Mouse (Mus musculus): ENCODE data around the gene Gm7030. TPM values are rescaled to one million over a fixed set of nuclear protein-coding genes. Genes with fewer than 3 reads are reported as not detected.
"Not testable (repeated sequence)": the region's sequence is repeated elsewhere in the genome, so short reads cannot be mapped to it uniquely, and the experiment has no call there.

Gene Gm7030
- total and polyA plus RNA-seq, 2 experiments: not detected

- Histone ChIP-seq H3K9ac (ENCODE audit: low read depth, low read length) (no peak overlapping the region), H3K27ac (replicated peaks; ENCODE audit: insufficient read depth, low read depth, low read length) (no peak overlapping the region), H3K36me3 (ENCODE audit: control insufficient read depth, insufficient read depth, low read length) (no peaks in the 10 kb centered on the region), H3K27me3 (ENCODE audit: control insufficient read depth, insufficient read depth, low read length) (no peaks in the 10 kb centered on the region), H3K4me3 (ENCODE audit: insufficient read depth, low read depth, low read length) (no peak overlapping the region), H3K4me1 (ENCODE audit: control insufficient read depth, insufficient read depth, low read length) (no peaks in the 10 kb centered on the region), H3K79me2 (ENCODE audit: control insufficient read depth, insufficient read depth, low read length) (no peaks in the 10 kb centered on the region)
- WGBS: 41% methylated on average over 3 of the region's 3 CpGs
- TF ChIP-seq CTCF (IDR thresholded peaks at IDR 0.05; ENCODE audit: low read depth, low read length) (no peak), POLR2A (IDR thresholded peaks at IDR 0.05; ENCODE audit: extremely low read depth, insufficient read depth, low read length) (no peak)
- DNase-seq (ENCODE audit: extremely low read depth, low read depth, low spot score): no peak
Observed at GRCm38 (mm10) chr17:36093936-36094335, 35.3 kb downstream of the Gm7030 start.

GRCm38 (mm10) chr17:36092520-36092919 lies 36.7 kb downstream of the Gm7030 start:
- H3K27me3 ChIP-seq (ENCODE audit: control insufficient read depth, insufficient read depth, low read length); H3K9ac ChIP-seq (ENCODE audit: low read depth, low read length); H3K79me2 ChIP-seq (ENCODE audit: control insufficient read depth, insufficient read depth, low read length); H3K27ac ChIP-seq (replicated peaks; ENCODE audit: insufficient read depth, low read depth, low read length); H3K36me3 ChIP-seq (ENCODE audit: control insufficient read depth, insufficient read depth, low read length); DNase-seq (ENCODE audit: extremely low read depth, low read depth, low spot score); H3K4me1 ChIP-seq (ENCODE audit: control insufficient read depth, insufficient read depth, low read length); H3K4me3 ChIP-seq (ENCODE audit: insufficient read depth, low read depth, low read length): not testable (repeated sequence)

- no CpG with 5 or more reads among the region's 2 CpGs for WGBS
- not testable (repeated sequence) for H3K27me3 ChIP-seq (ENCODE audit: control insufficient read depth, insufficient read depth, low read length); DNase-seq (ENCODE audit: extremely low read depth, low read depth, low spot score); H3K9ac ChIP-seq (ENCODE audit: low read depth, low read length); H3K4me3 ChIP-seq (ENCODE audit: insufficient read depth, low read depth, low read length); H3K36me3 ChIP-seq (ENCODE audit: control insufficient read depth, insufficient read depth, low read length); H3K4me1 ChIP-seq (ENCODE audit: control insufficient read depth, insufficient read depth, low read length); H3K79me2 ChIP-seq (ENCODE audit: control insufficient read depth, insufficient read depth, low read length); H3K27ac ChIP-seq (replicated peaks; ENCODE audit: insufficient read depth, low read depth, low read length)
Observed at GRCm38 (mm10) chr17:36091933-36092332, 37.3 kb downstream of the Gm7030 start.

- DNase-seq (ENCODE audit: extremely low read depth, low read depth, low spot score); H3K27me3 ChIP-seq (ENCODE audit: control insufficient read depth, insufficient read depth, low read length); H3K79me2 ChIP-seq (ENCODE audit: control insufficient read depth, insufficient read depth, low read length); H3K4me1 ChIP-seq (ENCODE audit: control insufficient read depth, insufficient read depth, low read length); H3K4me3 ChIP-seq (ENCODE audit: insufficient read depth, low read depth, low read length); H3K36me3 ChIP-seq (ENCODE audit: control insufficient read depth, insufficient read depth, low read length); H3K27ac ChIP-seq (replicated peaks; ENCODE audit: insufficient read depth, low read depth, low read length); H3K9ac ChIP-seq (ENCODE audit: low read depth, low read length): not testable (repeated sequence)
- 86% methylated on average over 1 of the region's 1 CpGs for WGBS
Observed at GRCm38 (mm10) chr17:36085976-36086375, 43.2 kb downstream of the Gm7030 start.

- WGBS: 1% methylated on average over 42 of the region's 42 CpGs
- H3K27ac ChIP-seq (replicated peaks; ENCODE audit: insufficient read depth, low read depth, low read length): no peak overlapping the region
- no peaks in the 10 kb centered on the region for H3K27me3 ChIP-seq (ENCODE audit: control insufficient read depth, insufficient read depth, low read length)
- peak overlapping the region; percentile 65 for H3K4me3 ChIP-seq (ENCODE audit: insufficient read depth, low read depth, low read length)
- H3K79me2 ChIP-seq (ENCODE audit: control insufficient read depth, insufficient read depth, low read length): no peaks in the 10 kb centered on the region
- no peaks in the 10 kb centered on the region for H3K36me3 ChIP-seq (ENCODE audit: control insufficient read depth, insufficient read depth, low read length)
- TF ChIP-seq CTCF (IDR thresholded peaks at IDR 0.05; ENCODE audit: low read depth, low read length) (no peak), POLR2A (IDR thresholded peaks at IDR 0.05; ENCODE audit: extremely low read depth, insufficient read depth, low read length) (no peak)
- H3K9ac ChIP-seq (ENCODE audit: low read depth, low read length): peak overlapping the region; percentile 49
- peaks cover 2% of the 10 kb centered on the region; the same call in 1 of the 2 replicates for H3K4me1 ChIP-seq (ENCODE audit: control insufficient read depth, insufficient read depth, low read length)
- DNase-seq (ENCODE audit: extremely low read depth, low read depth, low spot score): peak; percentile 44
Observed at GRCm38 (mm10) chr17:36083870-36084451, 45.3 kb downstream of the Gm7030 start.

- 1% methylated on average over 46 of the region's 46 CpGs for WGBS
- H3K9ac ChIP-seq (ENCODE audit: low read depth, low read length): peak overlapping the region; percentile 49
- DNase-seq (ENCODE audit: extremely low read depth, low read depth, low spot score): peak; percentile 64
- TF ChIP-seq CTCF (IDR thresholded peaks at IDR 0.05; ENCODE audit: low read depth, low read length) (no peak), POLR2A (IDR thresholded peaks at IDR 0.05; ENCODE audit: extremely low read depth, insufficient read depth, low read length) (no peak)
- no peaks in the 10 kb centered on the region for H3K36me3 ChIP-seq (ENCODE audit: control insufficient read depth, insufficient read depth, low read length)
- no peaks in the 10 kb centered on the region for H3K79me2 ChIP-seq (ENCODE audit: control insufficient read depth, insufficient read depth, low read length)
- H3K27ac ChIP-seq (replicated peaks; ENCODE audit: insufficient read depth, low read depth, low read length): no peak overlapping the region
- H3K27me3 ChIP-seq (ENCODE audit: control insufficient read depth, insufficient read depth, low read length): no peaks in the 10 kb centered on the region
- H3K4me3 ChIP-seq (ENCODE audit: insufficient read depth, low read depth, low read length): peak overlapping the region; percentile 65
- peaks cover 2% of the 10 kb centered on the region; the same call in 1 of the 2 replicates for H3K4me1 ChIP-seq (ENCODE audit: control insufficient read depth, insufficient read depth, low read length)
Observed at GRCm38 (mm10) chr17:36083266-36083869, 45.9 kb downstream of the Gm7030 start.

- not testable (repeated sequence) for H3K79me2 ChIP-seq (ENCODE audit: control insufficient read depth, insufficient read depth, low read length); H3K36me3 ChIP-seq (ENCODE audit: control insufficient read depth, insufficient read depth, low read length); DNase-seq (ENCODE audit: extremely low read depth, low read depth, low spot score); H3K4me1 ChIP-seq (ENCODE audit: control insufficient read depth, insufficient read depth, low read length); H3K9ac ChIP-seq (ENCODE audit: low read depth, low read length); H3K27ac ChIP-seq (replicated peaks; ENCODE audit: insufficient read depth, low read depth, low read length); H3K27me3 ChIP-seq (ENCODE audit: control insufficient read depth, insufficient read depth, low read length)
- H3K4me3 ChIP-seq (ENCODE audit: insufficient read depth, low read depth, low read length): peak overlapping the region; percentile 65; the same call in 1 of the 2 replicates
- WGBS: 45% methylated on average over 6 of the region's 6 CpGs
Observed at GRCm38 (mm10) chr17:36082519-36083232, 46.5 kb downstream of the Gm7030 start.

- H3K9ac ChIP-seq (ENCODE audit: low read depth, low read length); H3K4me1 ChIP-seq (ENCODE audit: control insufficient read depth, insufficient read depth, low read length); DNase-seq (ENCODE audit: extremely low read depth, low read depth, low spot score); H3K27ac ChIP-seq (replicated peaks; ENCODE audit: insufficient read depth, low read depth, low read length); H3K27me3 ChIP-seq (ENCODE audit: control insufficient read depth, insufficient read depth, low read length); H3K79me2 ChIP-seq (ENCODE audit: control insufficient read depth, insufficient read depth, low read length); H3K36me3 ChIP-seq (ENCODE audit: control insufficient read depth, insufficient read depth, low read length); H3K4me3 ChIP-seq (ENCODE audit: insufficient read depth, low read depth, low read length): not testable (repeated sequence)
Observed at GRCm38 (mm10) chr17:36081901-36082300, 47.3 kb downstream of the Gm7030 start.

Data from liver, adult 2 months (tissue).